Mouse (Mus musculus): ENCODE data around the gene Rps6ka1.

- no peak for TF ChIP-seq POLR2A (IDR thresholded peaks at IDR 0.05; ENCODE audit: extremely low read depth, insufficient read depth, low read length)
- peak; percentile 17; the same call in 1 of the 2 replicates for TF ChIP-seq CTCF (IDR thresholded peaks at IDR 0.05; ENCODE audit: low read depth, low read length)
Measured at GRCm38 (mm10) chr4:133830453-133830852, 57.1 kb downstream of the Rps6ka1 start.
